Mouse (Mus musculus): Measurements from ENCODE around the gene Lsamp. TPM values are rescaled to one million over a fixed set of nuclear protein-coding genes. Genes with fewer than 3 reads are reported as not detected.
"Not testable (repeated sequence)": the region's sequence is repeated elsewhere in the genome, so short reads cannot be mapped to it uniquely, and the experiment has no call there.

Gene Lsamp
- polyA plus RNA-seq, 1 experiment, result 0.31 TPM

DNA sequence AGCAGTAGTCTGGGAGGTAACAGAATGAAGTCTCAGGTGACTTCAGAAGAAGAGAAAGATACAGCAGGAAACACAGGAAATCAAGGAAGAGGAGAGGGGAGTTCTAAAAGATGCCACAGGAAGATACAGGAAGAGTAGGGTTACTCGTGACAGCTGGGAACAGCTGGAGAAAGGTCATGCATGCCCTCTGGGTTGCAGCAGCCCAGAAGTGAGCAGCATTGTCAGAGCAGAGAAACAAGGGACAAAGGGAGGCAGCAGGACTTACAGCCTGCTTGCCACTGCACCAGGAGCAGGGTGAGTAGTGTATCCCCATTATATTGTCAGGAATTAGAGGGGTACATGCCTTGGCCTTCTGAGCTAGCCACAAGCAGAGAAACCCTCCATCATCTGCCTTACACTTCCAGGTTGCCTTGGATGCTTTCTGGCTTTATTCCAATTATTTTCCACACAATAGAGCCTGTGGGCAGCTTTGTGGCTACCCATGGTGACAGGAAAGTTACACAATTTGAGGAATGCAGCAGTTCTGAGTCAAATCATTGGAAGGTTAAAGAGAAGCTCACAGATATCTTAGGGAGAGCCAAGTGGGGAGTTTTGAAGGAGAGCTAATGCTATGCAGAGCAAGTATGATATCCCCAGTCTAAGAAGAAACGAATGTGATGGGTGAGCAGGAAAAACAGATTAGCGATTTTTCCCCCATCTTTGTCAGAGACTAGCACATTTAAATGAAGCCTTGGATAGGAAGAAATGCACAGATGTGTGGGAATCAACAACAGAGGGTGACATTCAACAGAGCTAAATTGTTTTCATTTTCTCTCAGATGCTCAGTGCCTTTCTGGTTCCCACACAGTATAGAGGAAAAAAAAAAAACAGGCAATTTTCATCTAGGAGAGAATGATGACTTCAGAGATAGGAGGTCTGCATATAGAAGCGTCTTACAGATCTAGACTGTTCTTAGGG lies 617.5 kb downstream of the Lsamp start:
- Histone ChIP-seq H3K36me3 (ENCODE audit: control insufficient read depth, insufficient read depth, low read length) (no peaks in the 10 kb centered on the region), H3K4me1 (ENCODE audit: control insufficient read depth, insufficient read depth, low read length) (no peaks in the 10 kb centered on the region; the same call in 1 of the 2 replicates), H3K27ac (ENCODE audit: control insufficient read depth, insufficient read depth, low read depth, low read length) (no peak overlapping the region), H3K4me3 (ENCODE audit: control insufficient read depth, low read depth, low read length) (no peak overlapping the region), H3K27me3 (ENCODE audit: control insufficient read depth, insufficient read depth, low read length) (no peaks in the 10 kb centered on the region)
- TF ChIP-seq CTCF (IDR thresholded peaks at IDR 0.05; ENCODE audit: control insufficient read depth, insufficient read depth, insufficient replicate concordance, low read depth, low read length) (no peak), POLR2A (IDR thresholded peaks at IDR 0.05; ENCODE audit: control insufficient read depth, low read depth, low read length) (no peak)

DNA sequence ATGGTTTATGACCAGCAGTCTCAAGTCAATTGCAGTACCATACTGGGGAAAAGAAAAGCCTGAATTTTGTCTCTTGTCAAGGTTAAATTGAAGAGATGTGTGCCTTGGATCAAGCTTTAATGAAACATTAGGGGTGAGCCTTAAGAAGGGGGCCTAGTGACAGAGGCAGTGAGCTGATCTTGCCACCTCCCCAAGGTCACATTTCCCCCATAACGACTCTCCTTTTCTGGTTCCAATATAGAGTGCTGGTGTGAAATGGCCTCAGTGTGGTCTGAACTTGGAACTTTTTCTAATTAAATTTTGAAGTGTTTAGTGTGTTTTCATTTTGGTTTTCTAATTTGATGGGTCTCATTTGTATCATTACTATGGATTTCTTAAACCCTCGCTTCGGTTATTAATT lies 623.3 kb downstream of the Lsamp start:
- Histone ChIP-seq H3K4me1 (ENCODE audit: control insufficient read depth, insufficient read depth, low read length) (no peaks in the 10 kb centered on the region), H3K27me3 (ENCODE audit: control insufficient read depth, insufficient read depth, low read length) (no peaks in the 10 kb centered on the region), H3K4me3 (ENCODE audit: control insufficient read depth, low read depth, low read length) (no peak overlapping the region), H3K36me3 (ENCODE audit: control insufficient read depth, insufficient read depth, low read length) (no peaks in the 10 kb centered on the region), H3K27ac (ENCODE audit: control insufficient read depth, insufficient read depth, low read depth, low read length) (no peak overlapping the region)
- no peak for TF ChIP-seq POLR2A (IDR thresholded peaks at IDR 0.05; ENCODE audit: control insufficient read depth, low read depth, low read length)
- no peak for TF ChIP-seq CTCF (IDR thresholded peaks at IDR 0.05; ENCODE audit: control insufficient read depth, insufficient read depth, insufficient replicate concordance, low read depth, low read length)

DNA sequence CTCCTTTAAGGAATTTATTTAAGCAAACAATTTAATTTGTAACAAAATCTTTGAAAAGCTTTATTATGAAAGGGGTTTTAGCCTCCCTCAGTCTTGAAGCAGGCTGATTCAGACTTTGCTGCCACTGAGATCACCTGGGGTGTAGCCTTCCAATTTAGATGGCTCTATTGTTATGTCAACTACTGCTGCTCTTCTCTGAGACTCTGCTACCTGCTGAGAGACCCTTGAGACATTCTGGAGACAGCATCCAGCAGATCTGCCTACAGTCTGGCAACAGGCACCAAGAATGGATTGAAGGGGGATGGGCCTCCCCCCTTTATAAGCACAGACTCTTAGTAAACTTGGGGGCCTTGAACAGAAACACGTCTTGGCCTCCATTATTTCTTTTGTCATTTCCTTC lies 632.5 kb downstream of the Lsamp start:
- not testable (repeated sequence) for H3K4me1 ChIP-seq (ENCODE audit: control insufficient read depth, insufficient read depth, low read length); H3K27me3 ChIP-seq (ENCODE audit: control insufficient read depth, insufficient read depth, low read length); H3K4me3 ChIP-seq (ENCODE audit: control insufficient read depth, low read depth, low read length); H3K36me3 ChIP-seq (ENCODE audit: control insufficient read depth, insufficient read depth, low read length); H3K27ac ChIP-seq (ENCODE audit: control insufficient read depth, insufficient read depth, low read depth, low read length)

DNA sequence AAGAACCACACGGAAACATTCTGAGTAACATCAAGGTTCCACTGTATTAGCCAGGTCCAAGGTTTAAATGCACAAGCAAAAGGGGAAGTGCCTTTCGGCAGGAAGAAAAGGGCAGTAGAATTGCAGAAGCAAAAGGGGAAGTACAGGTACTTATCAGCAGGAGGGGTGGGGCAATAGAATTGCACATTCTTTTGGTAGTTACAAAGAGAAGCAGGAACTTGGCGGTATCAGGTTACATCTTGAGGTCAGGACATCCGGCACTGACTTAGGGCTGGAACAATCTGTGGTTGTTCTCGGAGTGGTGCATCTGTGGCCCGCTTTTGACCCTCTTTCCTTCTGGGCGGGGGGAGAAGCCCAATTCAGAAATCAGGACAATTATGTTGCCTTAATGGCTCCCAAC lies 636.9 kb downstream of the Lsamp start:
- not testable (repeated sequence) for H3K27ac ChIP-seq (ENCODE audit: control insufficient read depth, insufficient read depth, low read depth, low read length); H3K27me3 ChIP-seq (ENCODE audit: control insufficient read depth, insufficient read depth, low read length); H3K36me3 ChIP-seq (ENCODE audit: control insufficient read depth, insufficient read depth, low read length); H3K4me3 ChIP-seq (ENCODE audit: control insufficient read depth, low read depth, low read length); H3K4me1 ChIP-seq (ENCODE audit: control insufficient read depth, insufficient read depth, low read length)

DNA sequence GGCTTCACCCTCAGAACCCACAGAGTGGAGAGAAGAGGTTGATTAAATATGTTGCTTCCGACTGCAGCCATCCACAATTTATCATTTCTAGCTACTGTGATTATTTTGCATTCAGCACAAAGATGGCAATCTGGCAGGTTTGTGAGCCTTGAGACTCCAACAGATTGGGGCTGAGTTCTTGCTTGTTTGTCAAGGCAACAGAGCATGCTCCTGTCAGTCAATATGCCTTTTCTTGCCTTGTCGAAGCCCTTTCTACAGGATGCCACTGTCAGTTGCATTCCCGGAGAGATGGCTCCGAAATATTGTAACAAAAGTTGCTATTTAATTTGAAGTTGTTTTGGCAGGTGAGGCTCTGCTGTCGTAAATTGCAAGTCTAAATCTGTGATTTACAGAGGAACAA lies 643.0 kb downstream of the Lsamp start:
- H3K4me3 ChIP-seq (ENCODE audit: control insufficient read depth, low read depth, low read length), result no peak overlapping the region
- TF ChIP-seq POLR2A (IDR thresholded peaks at IDR 0.05; ENCODE audit: control insufficient read depth, low read depth, low read length) (no peak), CTCF (IDR thresholded peaks at IDR 0.05; ENCODE audit: control insufficient read depth, insufficient read depth, insufficient replicate concordance, low read depth, low read length) (no peak)
- no peaks in the 10 kb centered on the region for H3K36me3 ChIP-seq (ENCODE audit: control insufficient read depth, insufficient read depth, low read length)
- no peaks in the 10 kb centered on the region for H3K27me3 ChIP-seq (ENCODE audit: control insufficient read depth, insufficient read depth, low read length)
- H3K27ac ChIP-seq (ENCODE audit: control insufficient read depth, insufficient read depth, low read depth, low read length), result no peak overlapping the region
- no peaks in the 10 kb centered on the region for H3K4me1 ChIP-seq (ENCODE audit: control insufficient read depth, insufficient read depth, low read length)

DNA sequence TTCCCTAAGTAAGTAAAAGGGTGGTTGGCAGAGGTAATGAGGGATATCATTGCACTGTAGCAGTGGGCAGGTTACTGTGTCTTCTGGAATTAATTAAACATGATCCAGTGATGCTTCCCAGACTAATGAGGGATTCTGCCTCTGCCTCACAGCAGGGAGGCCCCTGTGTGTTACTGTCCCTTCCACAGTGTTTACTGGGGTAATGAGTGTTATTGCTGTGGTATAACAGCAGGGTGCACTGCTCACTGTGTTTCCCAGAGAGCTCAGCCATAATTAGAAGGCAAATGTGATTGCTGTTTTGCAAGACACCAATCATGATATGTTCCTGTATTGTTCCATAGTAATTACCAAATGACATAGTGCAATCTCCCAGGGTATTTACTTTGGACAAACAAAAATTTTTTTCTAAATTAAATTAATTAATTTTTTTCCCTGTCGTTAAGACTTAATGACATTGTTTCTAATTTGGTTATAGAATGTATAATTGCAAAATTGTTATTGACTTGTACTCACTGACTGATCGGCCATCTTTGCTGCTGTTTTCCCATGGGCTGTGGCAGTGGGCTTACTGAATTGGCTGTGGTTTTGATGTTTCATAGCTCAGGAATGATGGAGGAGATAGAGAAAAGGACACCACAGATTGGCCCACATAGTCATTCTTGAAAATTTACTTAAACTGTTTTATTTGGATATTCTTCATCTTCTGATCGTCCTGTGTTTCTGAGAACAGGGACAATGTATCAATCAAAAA lies 655.6 kb downstream of the Lsamp start:
- H3K27me3 ChIP-seq (ENCODE audit: control insufficient read depth, insufficient read depth, low read length), result no peaks in the 10 kb centered on the region
- TF ChIP-seq POLR2A (IDR thresholded peaks at IDR 0.05; ENCODE audit: control insufficient read depth, low read depth, low read length) (no peak), CTCF (IDR thresholded peaks at IDR 0.05; ENCODE audit: control insufficient read depth, insufficient read depth, insufficient replicate concordance, low read depth, low read length) (no peak)
- H3K4me3 ChIP-seq (ENCODE audit: control insufficient read depth, low read depth, low read length), result no peak overlapping the region
- H3K4me1 ChIP-seq (ENCODE audit: control insufficient read depth, insufficient read depth, low read length), result no peaks in the 10 kb centered on the region
- no peak overlapping the region for H3K27ac ChIP-seq (ENCODE audit: control insufficient read depth, insufficient read depth, low read depth, low read length)
- H3K36me3 ChIP-seq (ENCODE audit: control insufficient read depth, insufficient read depth, low read length), result no peaks in the 10 kb centered on the region

DNA sequence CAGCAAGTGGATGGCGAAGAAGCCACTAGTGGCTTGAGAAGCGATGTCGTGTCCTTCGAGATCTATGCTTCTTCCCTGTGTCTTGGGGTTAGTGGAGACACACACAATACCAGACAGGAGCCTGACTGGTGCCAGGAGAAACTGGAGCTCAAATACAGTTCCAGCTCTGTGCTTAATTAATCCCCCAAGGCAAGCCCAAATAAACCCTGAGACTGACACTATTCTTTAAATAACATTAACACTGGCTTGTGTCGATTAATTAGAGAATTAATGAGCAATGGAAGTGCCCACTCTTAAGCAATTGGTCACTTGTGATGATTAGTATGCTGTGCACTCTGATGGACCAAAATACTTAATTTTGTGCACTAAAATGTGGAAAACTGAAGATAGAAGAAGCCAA lies 668.6 kb downstream of the Lsamp start:
- H3K27ac ChIP-seq (ENCODE audit: control insufficient read depth, insufficient read depth, low read depth, low read length), result no peak overlapping the region
- no peak overlapping the region for H3K4me3 ChIP-seq (ENCODE audit: control insufficient read depth, low read depth, low read length)
- TF ChIP-seq POLR2A (IDR thresholded peaks at IDR 0.05; ENCODE audit: control insufficient read depth, low read depth, low read length) (no peak), CTCF (IDR thresholded peaks at IDR 0.05; ENCODE audit: control insufficient read depth, insufficient read depth, insufficient replicate concordance, low read depth, low read length) (no peak)
- no peaks in the 10 kb centered on the region for H3K27me3 ChIP-seq (ENCODE audit: control insufficient read depth, insufficient read depth, low read length)
- H3K36me3 ChIP-seq (ENCODE audit: control insufficient read depth, insufficient read depth, low read length), result no peaks in the 10 kb centered on the region
- no peaks in the 10 kb centered on the region for H3K4me1 ChIP-seq (ENCODE audit: control insufficient read depth, insufficient read depth, low read length)
